Mouse (Mus musculus) liver, embryonic 13.5 days (tissue): ENCODE data around the gene Rcsd1. TPM values are rescaled to one million over a fixed set of nuclear protein-coding genes. Genes with fewer than 3 reads are reported as not detected.

ENCODE experiments used
- ATAC-seq: fragments of 200-750 bp; cut with Nextera tagmentation; 2 replicates; pipeline ENCODE4 v1.8.0; 2017; ENCODE audit warnings: low read depth, mild to moderate bottlenecking, moderate number of reproducible peaks, moderate library complexity
- DNase-seq: peaks from one replicate; pipeline ENCODE4 v3.0.0; 2022
- H3K27ac ChIP-seq: fragments of 300-500 bp; sonication (generic); 2 replicates; pipeline ENCODE4 v1.5.1; 2015; ENCODE audit warnings: moderate library complexity, mild to moderate bottlenecking, inconsistent platforms
- H3K27me3 ChIP-seq: fragments of 300-500 bp; sonication (generic); 2 replicates; pipeline ENCODE4 v1.6.1; 2015; ENCODE audit warnings: mild to moderate bottlenecking, inconsistent platforms
- H3K36me3 ChIP-seq: fragments of 300-500 bp; sonication (generic); 2 replicates; pipeline ENCODE4 v1.6.1; 2015; ENCODE audit warnings: mild to moderate bottlenecking, inconsistent platforms
- H3K4me1 ChIP-seq: fragments of 300-500 bp; sonication (generic); replicated peaks from 2 replicates; pipeline ENCODE4 v1.6.1; 2015; ENCODE audit warnings: inconsistent platforms
- H3K4me2 ChIP-seq: fragments of 300-500 bp; sonication (generic); 2 replicates; pipeline ENCODE4 v1.6.1; 2015; ENCODE audit warnings: inconsistent platforms, mild to moderate bottlenecking, moderate library complexity
- H3K4me3 ChIP-seq: fragments of 300-500 bp; sonication (generic); replicated peaks from 2 replicates; pipeline ENCODE4 v1.5.1; 2015; ENCODE audit warnings: mild to moderate bottlenecking, inconsistent platforms
- H3K9ac ChIP-seq: fragments of 300-500 bp; sonication (generic); 2 replicates; pipeline ENCODE4 v1.6.1; 2015; ENCODE audit warnings: mild to moderate bottlenecking, inconsistent platforms
- H3K9me3 ChIP-seq: fragments of 300-500 bp; sonication (generic); replicated peaks from 2 replicates; pipeline ENCODE4 v1.6.1; 2016; ENCODE audit warnings: inconsistent platforms
- WGBS: fragments of 180-500 bp; shearing (Covaris S2); methylation state at CpG from one replicate; pipeline ENCODE4 v1.1.7; 2015; ENCODE audit not compliant: insufficient replicate concordance; 5-methylcytosine and 5-hydroxymethylcytosine counted together
- polyA plus RNA-seq: library from polyadenylated mRNA; unstranded; fragments of >200 nt; fragmentation: Nextera tagmentation; extraction: Ambion mirVana; gene quantifications from 2 replicates; pipeline ENCODE4 v1.2.1, GENCODE M21; 2015

Rcsd1 gene
- 7.5 and 8.3 TPM in 2 replicates for polyA plus RNA-seq

GRCm38 (mm10) chr1:165709629-165710256 is at the start of gene Rcsd1:
Gene Rcsd1, minus strand, starts transcription at chr1:165709757.
- H3K9ac ChIP-seq: no peak within 1 kb of the TSS
- peak within 1 kb of the TSS; percentile 78 for H3K4me2 ChIP-seq
- 19% methylated on average over 5 of the region's 5 CpGs for WGBS
- peak within 1 kb of the TSS; percentile 20; the same call in 1 of the 2 replicates for H3K27ac ChIP-seq
- H3K36me3 ChIP-seq: no peaks in the 10 kb centered on the region
- no peaks in the 10 kb centered on the region for H3K9me3 ChIP-seq
- ATAC-seq (peak; percentile 85), DNase-seq (peak; percentile 44)
- H3K4me1 ChIP-seq: peaks cover 47% of the 10 kb centered on the region
- peaks cover 36% of the 10 kb centered on the region for H3K27me3 ChIP-seq
- H3K4me3 ChIP-seq: 0 out of 2 replicates have a peak within 1 kb of the TSS, but pooled peaks have one; percentile 60

- Histone ChIP-seq H3K9me3 (no peaks in the 10 kb centered on the region), H3K36me3 (no peaks in the 10 kb centered on the region), H3K9ac (no peak overlapping the region), H3K4me1 (peaks cover 10% of the 10 kb centered on the region; the same call in 1 of the 2 replicates), H3K27ac (no peak overlapping the region), H3K27me3 (no peaks in the 10 kb centered on the region), H3K4me2 (no peak overlapping the region), H3K4me3 (no peak overlapping the region)
- WGBS: 36% methylated on average over 4 of the region's 4 CpGs
- DNase-seq (no peak), ATAC-seq (no peak)
Observed at GRCm38 (mm10) chr1:165755194-165755593, 45.6 kb upstream of the Rcsd1 start.

- no peaks in the 10 kb centered on the region for H3K36me3 ChIP-seq
- H3K4me3 ChIP-seq: no peak overlapping the region
- H3K9ac ChIP-seq: no peak overlapping the region
- H3K27ac ChIP-seq: no peak overlapping the region
- no peaks in the 10 kb centered on the region for H3K27me3 ChIP-seq
- no peaks in the 10 kb centered on the region for H3K9me3 ChIP-seq
- ATAC-seq (no peak), DNase-seq (no peak)
- no peak overlapping the region for H3K4me2 ChIP-seq
- WGBS: 81% methylated on average over 6 of the region's 6 CpGs
- peaks cover 10% of the 10 kb centered on the region; the same call in 1 of the 2 replicates for H3K4me1 ChIP-seq
Observed at GRCm38 (mm10) chr1:165754205-165754604, 44.6 kb upstream of the Rcsd1 start.

GRCm38 (mm10) chr1:165751838-165752237 is 42.3 kb upstream of the Rcsd1 start:
- Histone ChIP-seq H3K27ac (no peak overlapping the region), H3K9ac (no peak overlapping the region), H3K36me3 (no peaks in the 10 kb centered on the region), H3K4me3 (no peak overlapping the region), H3K9me3 (no peaks in the 10 kb centered on the region), H3K4me1 (peaks cover 10% of the 10 kb centered on the region; the same call in 1 of the 2 replicates), H3K4me2 (no peak overlapping the region), H3K27me3 (0 out of 2 replicates have a peak, but pooled peaks cover 3% of the 10 kb centered on the region)
- ATAC-seq: no peak
- DNase-seq: no peak
- 65% methylated on average over 5 of the region's 5 CpGs for WGBS

GRCm38 (mm10) chr1:165751142-165751541 is 41.6 kb upstream of the Rcsd1 start:
- Histone ChIP-seq H3K36me3 (no peaks in the 10 kb centered on the region), H3K27me3 (0 out of 2 replicates have a peak, but pooled peaks cover 3% of the 10 kb centered on the region), H3K4me1 (peaks cover 10% of the 10 kb centered on the region; the same call in 1 of the 2 replicates), H3K9ac (no peak overlapping the region), H3K4me2 (no peak overlapping the region), H3K9me3 (no peaks in the 10 kb centered on the region), H3K27ac (no peak overlapping the region), H3K4me3 (no peak overlapping the region)
- no peak for ATAC-seq
- DNase-seq: no peak

GRCm38 (mm10) chr1:165748053-165748452 is 38.5 kb upstream of the Rcsd1 start:
- no peaks in the 10 kb centered on the region for H3K36me3 ChIP-seq
- no peak for ATAC-seq
- H3K27me3 ChIP-seq: 0 out of 2 replicates have a peak, but pooled peaks cover 3% of the 10 kb centered on the region
- no peak overlapping the region for H3K9ac ChIP-seq
- no peak overlapping the region for H3K4me2 ChIP-seq
- no peak overlapping the region for H3K27ac ChIP-seq
- DNase-seq: no peak
- no peak overlapping the region for H3K4me3 ChIP-seq
- WGBS: 46% methylated on average over 11 of the region's 11 CpGs
- no peaks in the 10 kb centered on the region for H3K9me3 ChIP-seq
- H3K4me1 ChIP-seq: peaks cover 10% of the 10 kb centered on the region; the same call in 1 of the 2 replicates

GRCm38 (mm10) chr1:165741989-165742388 is 32.4 kb upstream of the Rcsd1 start:
- Histone ChIP-seq H3K9ac (no peak overlapping the region), H3K27me3 (no peaks in the 10 kb centered on the region), H3K9me3 (no peaks in the 10 kb centered on the region), H3K36me3 (no peaks in the 10 kb centered on the region), H3K27ac (no peak overlapping the region), H3K4me3 (no peak overlapping the region), H3K4me1 (no peaks in the 10 kb centered on the region), H3K4me2 (no peak overlapping the region)
- WGBS: 70% methylated on average over 8 of the region's 8 CpGs
- ATAC-seq (no peak), DNase-seq (no peak)

GRCm38 (mm10) chr1:165738985-165739384 is 29.4 kb upstream of the Rcsd1 start:
- DNase-seq (no peak), ATAC-seq (no peak)
- Histone ChIP-seq H3K9ac (no peak overlapping the region), H3K36me3 (no peaks in the 10 kb centered on the region), H3K4me2 (no peak overlapping the region), H3K4me3 (no peak overlapping the region), H3K9me3 (no peaks in the 10 kb centered on the region), H3K4me1 (peaks cover 12% of the 10 kb centered on the region; the same call in 1 of the 2 replicates), H3K27ac (no peak overlapping the region), H3K27me3 (no peaks in the 10 kb centered on the region)
- 67% methylated on average over 1 of the region's 1 CpGs for WGBS

GRCm38 (mm10) chr1:165737867-165738266 is 28.3 kb upstream of the Rcsd1 start:
- WGBS: 26% methylated on average over 3 of the region's 3 CpGs
- Histone ChIP-seq H3K27ac (no peak overlapping the region), H3K9me3 (no peaks in the 10 kb centered on the region), H3K4me1 (peaks cover 12% of the 10 kb centered on the region; the same call in 1 of the 2 replicates), H3K27me3 (no peaks in the 10 kb centered on the region), H3K4me3 (no peak overlapping the region), H3K4me2 (no peak overlapping the region), H3K9ac (no peak overlapping the region), H3K36me3 (no peaks in the 10 kb centered on the region)
- ATAC-seq (no peak), DNase-seq (no peak)

- Histone ChIP-seq H3K4me3 (no peak overlapping the region), H3K4me2 (no peak overlapping the region), H3K9me3 (no peaks in the 10 kb centered on the region), H3K36me3 (no peaks in the 10 kb centered on the region), H3K27ac (no peak overlapping the region), H3K4me1 (peaks cover 12% of the 10 kb centered on the region; the same call in 1 of the 2 replicates), H3K9ac (no peak overlapping the region), H3K27me3 (no peaks in the 10 kb centered on the region)
- 52% methylated on average over 5 of the region's 5 CpGs for WGBS
- DNase-seq (no peak), ATAC-seq (no peak)
Observed at GRCm38 (mm10) chr1:165737451-165737850, 27.9 kb upstream of the Rcsd1 start.

- peak; percentile 60 for DNase-seq
- Histone ChIP-seq H3K9me3 (no peaks in the 10 kb centered on the region), H3K4me2 (0 out of 2 replicates have a peak overlapping the region, but pooled peaks have one; percentile 13), H3K36me3 (no peaks in the 10 kb centered on the region), H3K27me3 (no peaks in the 10 kb centered on the region), H3K9ac (no peak overlapping the region), H3K27ac (no peak overlapping the region), H3K4me3 (no peak overlapping the region), H3K4me1 (peaks cover 12% of the 10 kb centered on the region; the same call in 1 of the 2 replicates)
- WGBS: 28% methylated on average over 20 of the region's 20 CpGs
- peak; percentile 48 for ATAC-seq
Observed at GRCm38 (mm10) chr1:165735826-165736818, 26.6 kb upstream of the Rcsd1 start.
